Mouse (Mus musculus) forebrain, embryonic 15.5 days (tissue): ENCODE data around the gene Cfc1. TPM values are rescaled to one million over a fixed set of nuclear protein-coding genes. Genes with fewer than 3 reads are reported as not detected.
A peak's percentile ranks its signal among the peaks of the same experiment; 100 is the strongest.

Source experiments
- ATAC-seq: fragments of 200-750 bp; cut with Nextera tagmentation; replicated peaks from 2 replicates; pipeline ENCODE4 v1.8.0; 2017; ENCODE audit warnings: mild to moderate bottlenecking, moderate TSS enrichment, moderate library complexity
- H3K27ac ChIP-seq: fragments of 300-500 bp; sonication (generic); replicated peaks from 2 replicates; pipeline ENCODE4 v1.5.1; 2015; ENCODE audit warnings: mild to moderate bottlenecking, inconsistent platforms
- H3K27me3 ChIP-seq: fragments of 300-500 bp; sonication (generic); 2 replicates; pipeline ENCODE4 v1.6.1; 2015; ENCODE audit warnings: inconsistent platforms
- H3K36me3 ChIP-seq: fragments of 300-500 bp; sonication (generic); 2 replicates; pipeline ENCODE4 v1.6.1; 2015; ENCODE audit warnings: mild to moderate bottlenecking, inconsistent platforms
- H3K4me1 ChIP-seq: fragments of 300-500 bp; sonication (generic); 2 replicates; pipeline ENCODE4 v1.6.1; 2015; ENCODE audit warnings: inconsistent platforms
- H3K4me2 ChIP-seq: fragments of 300-500 bp; sonication (generic); replicated peaks from 2 replicates; pipeline ENCODE4 v1.6.1; 2015; ENCODE audit warnings: mild to moderate bottlenecking, inconsistent platforms
- H3K4me3 ChIP-seq: fragments of 300-500 bp; sonication (generic); 2 replicates; pipeline ENCODE4 v1.5.1; 2015; ENCODE audit warnings: mild to moderate bottlenecking, inconsistent platforms
- H3K9ac ChIP-seq: fragments of 300-500 bp; sonication (generic); replicated peaks from 2 replicates; pipeline ENCODE4 v1.6.1; 2015; ENCODE audit warnings: mild to moderate bottlenecking, inconsistent platforms
- H3K9me3 ChIP-seq: fragments of 300-500 bp; sonication (generic); 2 replicates; pipeline ENCODE4 v1.6.1; 2016; ENCODE audit warnings: inconsistent platforms
- WGBS: fragments of 180-500 bp; shearing (Covaris S2); methylation state at CpG from one replicate; pipeline ENCODE4 v1.1.7; 2015; ENCODE audit warnings: mixed read lengths; 5-methylcytosine and 5-hydroxymethylcytosine counted together
- polyA plus RNA-seq: library from polyadenylated mRNA; unstranded; fragments of >200 nt; fragmentation: Nextera tagmentation; extraction: Ambion mirVana; gene quantifications from 2 replicates; pipeline ENCODE4 v1.2.1, GENCODE M21; 2015

The Cfc1 gene
- polyA plus RNA-seq, 1 experiment from 2014 or later, result not detected

- WGBS, result 91% methylated on average over 15 of the region's 15 CpGs
These were observed 25.4 kb downstream of the Cfc1 start, which contains the start of gene Prss40 for GRCm38 (mm10) chr1:34560843-34561242. Gene Prss40 (minus strand): TSS chr1:34560943.

GRCm38 (mm10) chr1:34564383-34565045 is 29.1 kb downstream of the Cfc1 start:
- 88% methylated on average over 8 of the region's 8 CpGs for WGBS
- Histone ChIP-seq H3K27me3 (no peaks in the 10 kb centered on the region), H3K36me3 (no peaks in the 10 kb centered on the region), H3K4me1 (no peaks in the 10 kb centered on the region), H3K4me2 (no peak overlapping the region), H3K9me3 (no peaks in the 10 kb centered on the region), H3K9ac (no peak overlapping the region), H3K27ac (no peak overlapping the region), H3K4me3 (no peak overlapping the region)
- ATAC-seq, result no peak

More at GRCm38 (mm10) chr1:34560843-34561242, 25.4 kb downstream of the Cfc1 start, which contains the start of gene Prss40:
- Histone ChIP-seq H3K9me3 (no peaks in the 10 kb centered on the region), H3K9ac (no peak within 1 kb of the TSS), H3K27ac (no peak within 1 kb of the TSS), H3K4me3 (no peak within 1 kb of the TSS), H3K27me3 (no peaks in the 10 kb centered on the region), H3K4me1 (no peaks in the 10 kb centered on the region), H3K4me2 (no peak within 1 kb of the TSS), H3K36me3 (no peaks in the 10 kb centered on the region)
- ATAC-seq, result no peak

- Histone ChIP-seq H3K36me3 (no peaks in the 10 kb centered on the region), H3K4me2 (no peak overlapping the region), H3K27me3 (no peaks in the 10 kb centered on the region), H3K9me3 (no peaks in the 10 kb centered on the region), H3K4me3 (no peak overlapping the region), H3K27ac (no peak overlapping the region), H3K4me1 (no peaks in the 10 kb centered on the region), H3K9ac (no peak overlapping the region)
- ATAC-seq, result no peak
- 96% methylated on average over 2 of the region's 2 CpGs for WGBS
These were observed 32.7 kb downstream of the Cfc1 start for GRCm38 (mm10) chr1:34568120-34568519.

DNA sequence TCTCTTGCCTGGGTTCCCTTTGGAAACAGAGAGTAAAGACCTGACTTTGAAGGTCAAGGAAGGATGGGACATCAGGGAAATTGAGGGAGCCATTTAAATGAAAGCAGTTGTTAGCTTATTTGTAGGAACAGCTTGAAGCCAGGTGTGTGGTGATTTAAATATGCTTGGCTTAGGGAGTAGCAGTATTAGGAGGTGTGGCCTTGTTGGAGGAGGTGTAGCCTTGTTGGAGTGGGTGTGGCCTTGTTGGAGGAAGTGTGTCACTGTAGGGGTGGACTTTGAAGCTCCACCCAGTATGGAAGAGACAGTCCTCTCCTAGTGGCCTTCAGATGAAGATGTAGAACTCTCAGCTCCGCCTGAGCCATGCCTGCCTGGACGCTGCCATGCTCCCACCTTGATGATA is 34.4 kb downstream of the Cfc1 start:
- no peak overlapping the region for H3K4me2 ChIP-seq
- H3K27ac ChIP-seq, result no peak overlapping the region
- H3K4me3 ChIP-seq, result no peak overlapping the region
- H3K4me1 ChIP-seq, result no peaks in the 10 kb centered on the region
- no peaks in the 10 kb centered on the region for H3K9me3 ChIP-seq
- no peaks in the 10 kb centered on the region for H3K36me3 ChIP-seq
- no peak overlapping the region for H3K9ac ChIP-seq
- 89% methylated on average over 2 of the region's 2 CpGs for WGBS
- no peaks in the 10 kb centered on the region for H3K27me3 ChIP-seq
- ATAC-seq, result no peak

- H3K4me3 ChIP-seq, result no peak overlapping the region
- H3K9ac ChIP-seq, result no peak overlapping the region
- H3K9me3 ChIP-seq, result no peaks in the 10 kb centered on the region
- no peaks in the 10 kb centered on the region for H3K4me1 ChIP-seq
- WGBS, result 65% methylated on average over 6 of the region's 6 CpGs
- no peak for ATAC-seq
- H3K4me2 ChIP-seq, result no peak overlapping the region
- H3K27me3 ChIP-seq, result no peaks in the 10 kb centered on the region
- no peaks in the 10 kb centered on the region for H3K36me3 ChIP-seq
- no peak overlapping the region for H3K27ac ChIP-seq
These were observed 36.0 kb downstream of the Cfc1 start for GRCm38 (mm10) chr1:34571431-34571830.

- Histone ChIP-seq H3K4me3 (no peak overlapping the region), H3K27me3 (peaks cover 2% of the 10 kb centered on the region; the same call in 1 of the 2 replicates), H3K27ac (no peak overlapping the region), H3K4me1 (no peaks in the 10 kb centered on the region), H3K9me3 (no peaks in the 10 kb centered on the region), H3K4me2 (no peak overlapping the region), H3K36me3 (no peaks in the 10 kb centered on the region), H3K9ac (no peak overlapping the region)
- no peak for ATAC-seq
- 90% methylated on average over 6 of the region's 6 CpGs for WGBS
These were observed 37.8 kb downstream of the Cfc1 start for GRCm38 (mm10) chr1:34573221-34573620.

- H3K27me3 ChIP-seq, result peaks cover 13% of the 10 kb centered on the region
- no peaks in the 10 kb centered on the region for H3K9me3 ChIP-seq
- H3K27ac ChIP-seq, result peak within 1 kb of the TSS; percentile 83
- H3K4me3 ChIP-seq, result peak within 1 kb of the TSS; percentile 56
- H3K4me1 ChIP-seq, result peaks cover 37% of the 10 kb centered on the region
- peak within 1 kb of the TSS; percentile 78 for H3K9ac ChIP-seq
- H3K4me2 ChIP-seq, result peak within 1 kb of the TSS; percentile 85
- WGBS, result under 1% methylated on average over 53 of the region's 53 CpGs
- peak; percentile 93 for ATAC-seq
- no peaks in the 10 kb centered on the region for H3K36me3 ChIP-seq
These were observed 43.7 kb downstream of the Cfc1 start, which contains the start of gene Amer3 for GRCm38 (mm10) chr1:34578851-34579781. Gene Amer3 (plus strand): TSS chr1:34579657.

- peak overlapping the region; percentile 78 for H3K9ac ChIP-seq
- no peaks in the 10 kb centered on the region for H3K36me3 ChIP-seq
- H3K4me3 ChIP-seq, result peak overlapping the region; percentile 56
- H3K27me3 ChIP-seq, result peaks cover 13% of the 10 kb centered on the region
- under 1% methylated on average over 18 of the region's 18 CpGs for WGBS
- peak overlapping the region; percentile 83 for H3K27ac ChIP-seq
- H3K9me3 ChIP-seq, result no peaks in the 10 kb centered on the region
- peak overlapping the region; percentile 85 for H3K4me2 ChIP-seq
- peaks cover 45% of the 10 kb centered on the region for H3K4me1 ChIP-seq
- ATAC-seq, result peak; percentile 47
These were observed 44.4 kb downstream of the Cfc1 start for GRCm38 (mm10) chr1:34579782-34580356.

DNA sequence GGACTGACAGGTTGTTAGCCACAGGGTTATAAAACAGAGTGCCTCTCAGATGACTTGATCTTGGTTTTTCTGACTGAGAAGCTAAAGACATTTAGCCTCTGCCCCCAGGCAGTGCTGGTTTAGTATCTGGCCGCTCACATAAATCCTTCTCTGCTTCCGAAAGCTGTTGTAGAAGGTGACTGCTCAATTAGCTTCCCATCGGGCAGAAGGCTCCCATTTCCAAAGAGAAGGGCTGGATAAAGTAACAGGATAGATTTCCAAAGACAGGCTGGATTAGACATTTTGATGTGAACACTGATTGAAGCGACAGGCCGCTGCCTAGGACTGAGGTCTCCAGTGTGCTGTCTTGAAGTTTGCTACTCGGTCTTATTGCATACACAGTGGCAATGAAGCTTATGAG is 46.8 kb downstream of the Cfc1 start:
- peaks cover 46% of the 10 kb centered on the region for H3K4me1 ChIP-seq
- H3K4me3 ChIP-seq, result no peak overlapping the region
- no peak for ATAC-seq
- H3K9me3 ChIP-seq, result no peaks in the 10 kb centered on the region
- no peak overlapping the region for H3K9ac ChIP-seq
- peaks cover 9% of the 10 kb centered on the region for H3K36me3 ChIP-seq
- H3K27me3 ChIP-seq, result peaks cover 13% of the 10 kb centered on the region
- 70% methylated on average over 6 of the region's 6 CpGs for WGBS
- H3K4me2 ChIP-seq, result no peak overlapping the region
- no peak overlapping the region for H3K27ac ChIP-seq

DNA sequence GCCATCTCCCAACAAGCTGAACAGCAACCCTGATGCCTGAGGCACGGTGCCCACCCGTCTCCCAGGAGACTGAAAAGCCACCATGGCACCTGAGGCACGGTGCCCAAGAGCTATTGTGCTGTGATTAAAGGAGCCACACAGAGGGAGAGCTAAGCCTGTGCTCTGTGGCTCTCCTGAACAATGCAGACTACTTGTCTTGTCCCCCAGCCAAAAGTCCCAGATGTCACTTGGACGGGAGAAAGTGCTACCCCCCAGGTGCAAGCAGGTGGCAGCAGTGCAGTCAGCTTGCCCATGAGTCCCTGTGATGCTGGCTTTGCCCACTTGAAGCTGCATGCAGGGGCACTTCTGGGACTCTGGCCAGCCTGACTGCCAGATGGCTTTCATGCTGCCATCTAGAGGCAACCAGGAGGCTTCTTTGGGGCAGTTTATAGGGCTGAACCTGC is 48.4 kb downstream of the Cfc1 start:
- no peak overlapping the region for H3K9ac ChIP-seq
- peak; percentile 73 for ATAC-seq
- no peak overlapping the region for H3K4me3 ChIP-seq
- H3K27me3 ChIP-seq, result peaks cover 4% of the 10 kb centered on the region
- H3K36me3 ChIP-seq, result peaks cover 25% of the 10 kb centered on the region
- H3K4me1 ChIP-seq, result peaks cover 41% of the 10 kb centered on the region
- H3K4me2 ChIP-seq, result no peak overlapping the region
- WGBS, result 9% methylated on average over 4 of the region's 4 CpGs
- no peaks in the 10 kb centered on the region for H3K9me3 ChIP-seq
- no peak overlapping the region for H3K27ac ChIP-seq

GRCm38 (mm10) chr1:34584736-34585135 is 49.3 kb downstream of the Cfc1 start:
- no peak overlapping the region for H3K9ac ChIP-seq
- H3K9me3 ChIP-seq, result no peaks in the 10 kb centered on the region
- no peak overlapping the region; the same call in 1 of the 2 replicates for H3K27ac ChIP-seq
- H3K4me1 ChIP-seq, result peaks cover 39% of the 10 kb centered on the region
- no peak for ATAC-seq
- H3K4me2 ChIP-seq, result no peak overlapping the region
- 77% methylated on average over 4 of the region's 4 CpGs for WGBS
- no peak overlapping the region for H3K4me3 ChIP-seq
- H3K27me3 ChIP-seq, result peaks cover 4% of the 10 kb centered on the region; the same call in 1 of the 2 replicates
- peaks cover 34% of the 10 kb centered on the region for H3K36me3 ChIP-seq
